Mouse (Mus musculus) spleen, postnatal 4 days (tissue): ENCODE results near the gene Dgkh.

Experiments used
- DNase-seq, 2 experiments: peaks; one replicate each; pipeline ENCODE4 v3.0.0; 2022; ENCODE audit warnings: low spot score in 2 of 2

Gene Dgkh

GRCm38 (mm10) chr14:78677852-78678588, 54.6 kb downstream of the Dgkh start:
- DNase-seq = no peak

GRCm38 (mm10) chr14:78676457-78676856, 56.1 kb downstream of the Dgkh start:
- DNase-seq = no peak

- no peak for DNase-seq
These were observed 58.0 kb downstream of the Dgkh start for GRCm38 (mm10) chr14:78674606-78675005.

GRCm38 (mm10) chr14:78669986-78670385, 62.6 kb downstream of the Dgkh start:
- DNase-seq = no peak

- peak; percentile 50 to 85 for DNase-seq
These were observed 64.3 kb downstream of the Dgkh start for GRCm38 (mm10) chr14:78668291-78668690.

GRCm38 (mm10) chr14:78667763-78668162, 64.8 kb downstream of the Dgkh start:
- no peak for DNase-seq

GRCm38 (mm10) chr14:78662641-78663040, 69.9 kb downstream of the Dgkh start:
- DNase-seq = no peak

GRCm38 (mm10) chr14:78661462-78661861, 71.1 kb downstream of the Dgkh start:
- DNase-seq = no peak

GRCm38 (mm10) chr14:78658697-78659096, 73.9 kb downstream of the Dgkh start:
- DNase-seq = no peak

GRCm38 (mm10) chr14:78656832-78657626, 75.5 kb downstream of the Dgkh start:
- no peak for DNase-seq

- DNase-seq = no peak
These were observed 77.5 kb downstream of the Dgkh start for GRCm38 (mm10) chr14:78654939-78655556.

- DNase-seq = no peak
These were observed 78.4 kb downstream of the Dgkh start for GRCm38 (mm10) chr14:78654196-78654595.

GRCm38 (mm10) chr14:78653333-78653732, 79.2 kb downstream of the Dgkh start:
- no peak for DNase-seq

GRCm38 (mm10) chr14:78651696-78652095, 80.9 kb downstream of the Dgkh start:
- DNase-seq = no peak

GRCm38 (mm10) chr14:78650379-78651095, 82.0 kb downstream of the Dgkh start:
- DNase-seq = peak in 1 of 2 experiments; percentile 23

- DNase-seq = peak in 1 of 2 experiments; percentile 21
These were observed 82.9 kb downstream of the Dgkh start for GRCm38 (mm10) chr14:78649525-78650274.

- DNase-seq = no peak
These were observed 87.0 kb downstream of the Dgkh start for GRCm38 (mm10) chr14:78645622-78646021.

- DNase-seq = no peak
These were observed 91.3 kb downstream of the Dgkh start for GRCm38 (mm10) chr14:78641314-78641713.

GRCm38 (mm10) chr14:78639691-78640090, 92.9 kb downstream of the Dgkh start:
- no peak for DNase-seq

- DNase-seq = no peak
These were observed 96.8 kb downstream of the Dgkh start for GRCm38 (mm10) chr14:78635612-78636400.
